Mouse (Mus musculus): ENCODE measurements around the gene Rec8. TPM values are rescaled to one million over a fixed set of nuclear protein-coding genes. Genes with fewer than 3 reads are reported as not detected.

Rec8 gene
- polyA plus RNA-seq, 2 experiments, result 2.4 to 8.9 TPM

DNA sequence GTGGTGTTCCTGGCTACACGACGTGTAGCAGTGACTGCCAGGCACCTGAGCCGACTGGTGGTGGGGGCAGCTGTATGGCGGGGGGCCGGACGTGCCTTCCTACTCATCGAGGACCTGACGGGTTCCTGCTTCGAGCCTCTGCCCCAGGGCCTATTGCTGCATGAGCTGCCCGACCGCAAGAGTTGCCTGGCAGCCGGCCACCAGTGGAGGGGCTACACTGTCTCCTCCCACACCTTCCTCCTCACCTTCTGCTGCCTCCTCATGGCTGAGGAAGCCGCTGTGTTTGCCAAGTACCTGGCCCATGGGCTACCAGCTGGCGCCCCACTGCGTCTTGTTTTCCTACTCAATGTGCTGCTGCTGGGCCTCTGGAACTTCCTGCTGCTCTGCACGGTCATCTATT is 41.5 kb upstream of the Rec8 start:
- peaks cover 10% of the 10 kb centered on the region; the same call in 1 of the 2 replicates for H3K36me3 ChIP-seq (ENCODE audit: control insufficient read depth, insufficient read depth, low read length)
- H3K4me1 ChIP-seq (ENCODE audit: control insufficient read depth, insufficient read depth, low read length), result peaks cover 9% of the 10 kb centered on the region
- ATAC-seq (ENCODE audit: low FRiP score, low read depth) (no peak), DNase-seq (ENCODE audit: low spot score) (no peak)
- no peak overlapping the region for H3K4me2 ChIP-seq (replicated peaks; ENCODE audit: low read depth, low read length, severe bottlenecking)
- no peaks in the 10 kb centered on the region for H3K9me3 ChIP-seq (ENCODE audit: control insufficient read depth, low read length)
- WGBS, result 80% methylated on average over 16 of the region's 16 CpGs
- no peak overlapping the region for H3K9ac ChIP-seq (ENCODE audit: low read depth, low read length, severe bottlenecking)
- H3K27ac ChIP-seq (replicated peaks; ENCODE audit: low read depth, low read length), result no peak overlapping the region
- TF ChIP-seq POLR2A (IDR thresholded peaks at IDR 0.05; ENCODE audit: borderline replicate concordance, extremely low read depth, insufficient read depth, insufficient read length), result no peak
- H3K27me3 ChIP-seq (ENCODE audit: control insufficient read depth, insufficient read depth, low read length), result no peaks in the 10 kb centered on the region
- 0 out of 2 replicates have a peak overlapping the region, but pooled peaks have one; percentile 7 for H3K4me3 ChIP-seq (replicated peaks; ENCODE audit: low read length)

DNA sequence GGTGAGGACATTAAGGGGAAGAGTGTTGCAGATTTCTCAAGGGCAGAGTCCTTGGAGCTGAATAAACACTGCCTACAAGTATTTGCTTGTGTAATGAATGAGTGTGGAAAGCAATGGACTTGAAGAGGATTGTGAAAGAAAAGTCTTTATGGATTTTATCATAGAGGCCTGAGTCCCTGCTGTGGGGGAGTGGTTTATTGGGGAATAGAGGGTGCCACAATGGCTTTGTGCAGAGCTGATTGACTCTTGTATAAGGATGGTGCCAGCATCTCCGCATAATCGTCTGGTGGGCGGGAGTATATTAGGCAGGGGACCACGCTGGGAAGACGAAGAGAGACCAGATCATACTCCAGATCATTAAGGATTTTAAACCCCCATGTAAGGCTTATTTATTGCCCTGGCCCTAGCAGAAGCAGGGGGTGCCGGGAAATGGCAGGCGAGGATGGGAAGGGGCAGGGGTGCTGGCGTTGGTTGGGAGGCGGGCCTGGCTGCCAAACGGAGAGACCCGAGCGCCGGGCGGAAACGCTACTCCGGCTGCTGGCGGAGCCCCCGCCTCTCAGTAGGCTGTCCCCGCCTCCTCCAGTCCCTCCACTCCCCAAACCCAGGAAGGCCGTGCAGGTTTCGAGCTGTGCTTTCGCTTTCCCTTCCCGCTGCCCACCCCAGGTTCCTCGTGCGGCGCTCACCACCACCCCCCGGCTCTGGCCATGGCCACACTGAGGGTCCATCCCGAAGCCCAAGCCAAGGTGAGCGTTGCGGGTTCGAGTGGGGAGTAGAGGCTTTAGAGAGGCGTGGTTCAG is 39.8 kb upstream of the Rec8 start, which contains the start of gene Psme1:
Gene Psme1 (plus strand): TSS at position 253 of the 797 bp plus-strand sequence.
- Histone ChIP-seq H3K27ac (replicated peaks; ENCODE audit: low read depth, low read length) (peak within 1 kb of the TSS; percentile 69; the same call in 1 of the 2 replicates), H3K4me1 (ENCODE audit: control insufficient read depth, insufficient read depth, low read length) (peaks cover 9% of the 10 kb centered on the region), H3K27me3 (ENCODE audit: control insufficient read depth, insufficient read depth, low read length) (no peaks in the 10 kb centered on the region), H3K9ac (ENCODE audit: low read depth, low read length, severe bottlenecking) (peak within 1 kb of the TSS; percentile 79), H3K4me3 (replicated peaks; ENCODE audit: low read length) (peak within 1 kb of the TSS; percentile 78), H3K9me3 (ENCODE audit: control insufficient read depth, low read length) (no peaks in the 10 kb centered on the region), H3K36me3 (ENCODE audit: control insufficient read depth, insufficient read depth, low read length) (peaks cover 19% of the 10 kb centered on the region), H3K4me2 (replicated peaks; ENCODE audit: low read depth, low read length, severe bottlenecking) (peak within 1 kb of the TSS; percentile 84)
- peak; percentile 88 for ATAC-seq (ENCODE audit: low FRiP score, low read depth)
- TF ChIP-seq POLR2A (IDR thresholded peaks at IDR 0.05; ENCODE audit: borderline replicate concordance, extremely low read depth, insufficient read depth, insufficient read length), result 0 out of 2 replicates have a peak, but pooled peaks have one; percentile 12
- peak; percentile 91 for DNase-seq (ENCODE audit: low spot score)
- 1% methylated on average over 29 of the region's 32 CpGs for WGBS

DNA sequence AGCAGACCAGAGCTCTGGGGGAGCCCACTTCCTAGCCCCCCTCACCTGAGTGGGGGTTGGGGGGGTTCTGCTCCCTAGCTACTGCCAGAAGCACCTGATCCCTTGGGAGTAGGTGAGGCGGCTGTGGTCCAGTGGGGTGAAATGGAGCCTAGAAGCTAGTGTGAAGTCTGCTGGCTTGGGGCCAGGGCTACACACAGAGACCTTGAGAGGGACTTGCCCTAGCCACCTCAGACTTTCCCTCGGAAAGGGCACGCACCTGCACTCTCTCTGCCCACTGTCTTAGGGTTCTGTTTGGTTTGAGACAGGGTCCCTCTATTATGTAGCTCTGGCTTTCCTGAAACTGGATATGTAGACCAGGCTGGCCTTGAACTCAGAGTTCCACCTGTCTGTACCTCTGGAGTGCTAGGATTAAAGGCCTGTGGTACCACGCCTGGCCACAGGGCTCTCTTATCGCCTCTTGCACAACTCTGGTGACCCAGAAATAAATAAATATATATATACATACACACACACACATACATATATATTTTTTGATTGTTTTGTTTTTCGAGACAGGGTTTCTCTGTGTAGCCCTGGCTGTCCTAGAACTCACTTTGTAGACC is 39.1 kb upstream of the Rec8 start:
- peak overlapping the region; percentile 79 for H3K9ac ChIP-seq (ENCODE audit: low read depth, low read length, severe bottlenecking)
- peaks cover 9% of the 10 kb centered on the region for H3K4me1 ChIP-seq (ENCODE audit: control insufficient read depth, insufficient read depth, low read length)
- 23% methylated on average over 6 of the region's 6 CpGs for WGBS
- H3K27me3 ChIP-seq (ENCODE audit: control insufficient read depth, insufficient read depth, low read length), result no peaks in the 10 kb centered on the region
- peak overlapping the region; percentile 78 for H3K4me3 ChIP-seq (replicated peaks; ENCODE audit: low read length)
- DNase-seq (ENCODE audit: low spot score) (no peak), ATAC-seq (ENCODE audit: low FRiP score, low read depth) (peak; percentile 14)
- peak overlapping the region; percentile 69; the same call in 1 of the 2 replicates for H3K27ac ChIP-seq (replicated peaks; ENCODE audit: low read depth, low read length)
- TF ChIP-seq POLR2A (IDR thresholded peaks at IDR 0.05; ENCODE audit: borderline replicate concordance, extremely low read depth, insufficient read depth, insufficient read length), result no peak
- H3K4me2 ChIP-seq (replicated peaks; ENCODE audit: low read depth, low read length, severe bottlenecking), result peak overlapping the region; percentile 84
- H3K36me3 ChIP-seq (ENCODE audit: control insufficient read depth, insufficient read depth, low read length), result peaks cover 19% of the 10 kb centered on the region
- no peaks in the 10 kb centered on the region for H3K9me3 ChIP-seq (ENCODE audit: control insufficient read depth, low read length)

DNA sequence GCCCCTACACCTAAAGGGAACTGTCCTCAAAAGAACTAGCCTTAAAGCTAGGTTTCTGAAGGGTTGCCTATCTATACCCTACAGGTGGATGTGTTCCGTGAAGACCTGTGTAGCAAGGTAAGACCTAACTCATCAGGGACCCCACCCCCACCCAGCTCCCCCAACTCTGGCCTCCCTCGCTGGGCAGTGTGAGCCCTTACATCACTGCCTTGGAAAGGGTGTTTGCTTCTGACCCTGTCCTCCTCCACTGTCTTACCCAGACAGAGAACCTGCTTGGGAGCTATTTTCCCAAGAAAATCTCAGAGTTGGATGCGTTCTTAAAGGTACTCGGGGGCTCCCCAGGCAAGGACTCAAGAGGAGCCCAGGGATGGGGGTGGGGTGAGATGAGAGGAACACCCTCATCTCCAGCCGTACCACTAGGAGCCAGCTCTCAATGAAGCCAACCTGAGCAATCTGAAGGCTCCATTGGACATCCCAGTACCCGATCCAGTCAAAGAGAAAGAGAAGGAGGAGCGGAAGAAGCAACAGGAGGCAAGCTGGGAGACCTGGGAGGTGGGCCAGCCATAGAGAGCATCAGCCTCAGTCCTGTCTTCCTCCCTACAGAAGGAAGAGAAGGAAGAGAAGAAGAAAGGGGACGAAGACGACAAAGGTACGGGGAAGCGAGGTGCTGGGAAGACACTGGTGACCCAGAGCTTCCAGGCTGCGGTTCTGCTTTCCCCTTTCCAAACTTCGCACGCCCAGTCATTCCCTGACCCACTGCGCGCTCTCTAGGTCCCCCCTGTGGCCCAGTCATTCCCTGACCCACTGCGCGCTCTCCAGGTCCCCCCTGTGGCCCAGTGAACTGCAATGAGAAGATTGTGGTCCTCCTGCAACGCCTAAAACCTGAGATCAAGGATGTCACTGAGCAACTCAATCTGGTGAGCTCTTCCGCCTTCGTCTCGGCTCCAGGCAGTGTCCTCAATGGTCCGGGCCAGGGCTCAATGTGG is 38.0 kb upstream of the Rec8 start:
- ATAC-seq (ENCODE audit: low FRiP score, low read depth), result no peak
- H3K9ac ChIP-seq (ENCODE audit: low read depth, low read length, severe bottlenecking), result no peak overlapping the region
- H3K27ac ChIP-seq (replicated peaks; ENCODE audit: low read depth, low read length), result no peak overlapping the region
- peaks cover 19% of the 10 kb centered on the region for H3K36me3 ChIP-seq (ENCODE audit: control insufficient read depth, insufficient read depth, low read length)
- no peak overlapping the region for H3K4me3 ChIP-seq (replicated peaks; ENCODE audit: low read length)
- no peak for DNase-seq (ENCODE audit: low spot score)
- WGBS, result 80% methylated on average over 23 of the region's 23 CpGs
- no peak for TF ChIP-seq POLR2A (IDR thresholded peaks at IDR 0.05; ENCODE audit: borderline replicate concordance, extremely low read depth, insufficient read depth, insufficient read length)
- no peaks in the 10 kb centered on the region for H3K27me3 ChIP-seq (ENCODE audit: control insufficient read depth, insufficient read depth, low read length)
- peaks cover 9% of the 10 kb centered on the region for H3K4me1 ChIP-seq (ENCODE audit: control insufficient read depth, insufficient read depth, low read length)
- H3K4me2 ChIP-seq (replicated peaks; ENCODE audit: low read depth, low read length, severe bottlenecking), result no peak overlapping the region
- no peaks in the 10 kb centered on the region for H3K9me3 ChIP-seq (ENCODE audit: control insufficient read depth, low read length)
